In the genomic region with DNA sequence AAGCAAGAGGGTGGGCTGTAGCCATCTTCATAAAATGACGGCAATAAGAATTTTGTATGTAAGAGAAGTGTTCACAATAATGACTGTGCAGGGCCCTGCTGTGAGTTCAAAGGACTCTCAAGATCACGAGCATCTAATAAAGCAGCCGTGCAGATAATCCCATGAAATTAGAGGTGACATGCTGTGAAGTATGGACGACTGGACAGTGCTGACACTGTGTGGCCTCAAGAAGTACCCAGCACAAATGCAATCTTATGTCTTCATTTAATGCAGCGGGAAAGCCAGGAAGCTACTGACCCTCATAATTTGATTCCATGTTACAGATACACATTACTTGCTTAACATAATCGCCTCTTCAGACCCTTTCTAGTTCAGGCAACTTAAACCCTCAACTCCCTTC, we compare ENCODE assay signal across 19 mouse cellular contexts. TPM values are rescaled to one million over a fixed set of nuclear protein-coding genes. Genes with fewer than 3 reads are reported as not detected.
DNase-seq lines count a peak whose midpoint lies in the region; ATAC-seq and TF ChIP-seq lines count a peak whose summit lies in the region.
"Had no signal": no experiment of that assay in that cellular context is flagged by ENCODE, and none has a peak within 500 bp of the region (broad histone marks: within the 10 kb centered on the region; RNA-seq: fewer than 3 reads in every experiment).

No protein-coding gene starts in this region.

- no peak overlapping the region for H3K27ac ChIP-seq in forebrain, embryonic 11.5 days (ENCODE audit: low read depth, low read length)
- H3K27ac ChIP-seq in forebrain, embryonic 13.5 days = no peak overlapping the region
- peak overlapping the region; percentile 34; the same call in 1 of the 2 replicates for H3K27ac ChIP-seq in midbrain, embryonic 10.5 days (replicated peaks)
- no peak overlapping the region for H3K27ac ChIP-seq in midbrain, embryonic 14.5 days (replicated peaks; ENCODE audit: low read depth, low read length)
- 0 out of 2 replicates have a peak overlapping the region, but pooled peaks have one; percentile 20 for H3K27ac ChIP-seq in limb, embryonic 12.5 days
- no peak overlapping the region for H3K27ac ChIP-seq in neural tube, embryonic 15.5 days (replicated peaks)
- H3K27ac ChIP-seq: embryonic facial prominence, embryonic 13.5 days; heart, embryonic 10.5 days; hindbrain, embryonic 15.5 days had no signal

- no peaks in the 10 kb centered on the region for H3K36me3 ChIP-seq in forebrain, embryonic 11.5 days (ENCODE audit: control insufficient read depth, insufficient read depth, low read length)
- no peaks in the 10 kb centered on the region for H3K36me3 ChIP-seq in forebrain, embryonic 13.5 days (ENCODE audit: poor library complexity, severe bottlenecking)
- no peaks in the 10 kb centered on the region for H3K36me3 ChIP-seq in midbrain, embryonic 10.5 days
- no peaks in the 10 kb centered on the region for H3K36me3 ChIP-seq in midbrain, embryonic 14.5 days (ENCODE audit: control insufficient read depth, insufficient read depth, low read length)
- H3K36me3 ChIP-seq in limb, embryonic 12.5 days = no peaks in the 10 kb centered on the region
- H3K36me3 ChIP-seq in neural tube, embryonic 15.5 days = no peaks in the 10 kb centered on the region
- H3K36me3 ChIP-seq: embryonic facial prominence, embryonic 13.5 days; heart, embryonic 10.5 days; hindbrain, embryonic 15.5 days had no signal

- WGBS in forebrain, embryonic 11.5 days = 31% methylated on average over 6 of the region's 6 CpGs
- WGBS in forebrain, embryonic 13.5 days = 32% methylated on average over 6 of the region's 6 CpGs
- WGBS in midbrain, embryonic 10.5 days = 33% methylated on average over 6 of the region's 6 CpGs
- 20% methylated on average over 6 of the region's 6 CpGs for WGBS in midbrain, embryonic 14.5 days
- 22% methylated on average over 6 of the region's 6 CpGs for WGBS in limb, embryonic 12.5 days
- WGBS in neural tube, embryonic 15.5 days = 45% methylated on average over 6 of the region's 6 CpGs

- peaks cover 3% of the 10 kb centered on the region; the same call in 1 of the 2 replicates for H3K9me3 ChIP-seq in forebrain, embryonic 11.5 days (ENCODE audit: control insufficient read depth, low read length)
- 0 out of 2 replicates have a peak, but pooled peaks cover 4% of the 10 kb centered on the region for H3K9me3 ChIP-seq in forebrain, embryonic 13.5 days (replicated peaks)
- H3K9me3 ChIP-seq in midbrain, embryonic 10.5 days (replicated peaks) = no peaks in the 10 kb centered on the region; the same call in 1 of the 2 replicates
- H3K9me3 ChIP-seq in midbrain, embryonic 14.5 days (ENCODE audit: control insufficient read depth, low read length) = peaks cover 8% of the 10 kb centered on the region
- peaks cover 4% of the 10 kb centered on the region for H3K9me3 ChIP-seq in limb, embryonic 12.5 days
- 0 out of 2 replicates have a peak, but pooled peaks cover 2% of the 10 kb centered on the region for H3K9me3 ChIP-seq in neural tube, embryonic 15.5 days (replicated peaks)
- H3K9me3 ChIP-seq: heart, embryonic 10.5 days; hindbrain, embryonic 15.5 days had no signal

- no peaks in the 10 kb centered on the region for H3K27me3 ChIP-seq in forebrain, embryonic 11.5 days (ENCODE audit: control insufficient read depth, insufficient read depth, low read length)
- no peaks in the 10 kb centered on the region for H3K27me3 ChIP-seq in forebrain, embryonic 13.5 days
- H3K27me3 ChIP-seq in midbrain, embryonic 10.5 days (ENCODE audit: low read depth, poor library complexity, severe bottlenecking) = peaks cover 19% of the 10 kb centered on the region
- H3K27me3 ChIP-seq in midbrain, embryonic 14.5 days (ENCODE audit: control insufficient read depth, insufficient read depth, low read length) = no peaks in the 10 kb centered on the region
- H3K27me3 ChIP-seq in limb, embryonic 12.5 days = no peaks in the 10 kb centered on the region
- no peaks in the 10 kb centered on the region for H3K27me3 ChIP-seq in neural tube, embryonic 15.5 days (replicated peaks)
- H3K27me3 ChIP-seq: CH12.LX; embryonic facial prominence, embryonic 13.5 days; hindbrain, embryonic 15.5 days; Patski had no signal

- ATAC-seq in forebrain, embryonic 11.5 days (replicated peaks; ENCODE audit: low FRiP score) = 0 out of 2 replicates have a peak, but pooled peaks have one; percentile 29
- no peak for ATAC-seq in forebrain, embryonic 13.5 days
- ATAC-seq in midbrain, embryonic 14.5 days (ENCODE audit: low FRiP score, low TSS enrichment) = no peak
- ATAC-seq in limb, embryonic 12.5 days (ENCODE audit: insufficient number of reproducible peaks, insufficient read depth, low FRiP score, low TSS enrichment, low read depth) = no peak
- no peak for ATAC-seq in neural tube, embryonic 15.5 days (ENCODE audit: low FRiP score)
- ATAC-seq: intestine, embryonic 16.5 days; Patski had no signal

- TF ChIP-seq CTCF in brain, embryonic 14.5 days (IDR thresholded peaks at IDR 0.05; ENCODE audit: borderline replicate concordance, extremely low read depth, insufficient read depth, insufficient read length) = no peak

- no peak for TF ChIP-seq POLR2A in brain, embryonic 14.5 days (IDR thresholded peaks at IDR 0.05; ENCODE audit: borderline replicate concordance, extremely low read depth, insufficient read depth, insufficient read length, poor library complexity, severe bottlenecking)

- no peak overlapping the region for H3K4me2 ChIP-seq in forebrain, embryonic 11.5 days (ENCODE audit: low read depth, low read length, severe bottlenecking)
- H3K4me2 ChIP-seq in forebrain, embryonic 13.5 days = no peak overlapping the region
- H3K4me2 ChIP-seq in midbrain, embryonic 14.5 days (ENCODE audit: low read length) = no peak overlapping the region
- H3K4me2 ChIP-seq in limb, embryonic 12.5 days = no peak overlapping the region
- H3K4me2 ChIP-seq in neural tube, embryonic 15.5 days = no peak overlapping the region
- H3K4me2 ChIP-seq: embryonic facial prominence, embryonic 13.5 days; hindbrain, embryonic 15.5 days had no signal

- DNase-seq in forebrain, embryonic 11.5 days (ENCODE audit: low spot score) = no peak
- peak; percentile 35 for DNase-seq in midbrain, embryonic 10.5 days (ENCODE audit: low spot score)
- DNase-seq in midbrain, embryonic 14.5 days = no peak
- DNase-seq in brain, embryonic 14.5 days (ENCODE audit: low read depth) = peak; percentile 40
- DNase-seq in thymus, postnatal 36 days = no peak
- DNase-seq: adrenal gland, postnatal 25 days; cerebellum, adult 2 months; gastrocnemius, postnatal 36 days; heart, adult 18-20 months; heart, postnatal 14 days had no signal

- no peak overlapping the region for H3K4me3 ChIP-seq in forebrain, embryonic 11.5 days (ENCODE audit: low read depth, low read length)
- H3K4me3 ChIP-seq in forebrain, embryonic 13.5 days = no peak overlapping the region
- H3K4me3 ChIP-seq in midbrain, embryonic 10.5 days = no peak overlapping the region
- no peak overlapping the region for H3K4me3 ChIP-seq in midbrain, embryonic 14.5 days (replicated peaks; ENCODE audit: low read depth, low read length)
- H3K4me3 ChIP-seq in limb, embryonic 12.5 days (replicated peaks) = no peak overlapping the region
- no peak overlapping the region for H3K4me3 ChIP-seq in neural tube, embryonic 15.5 days (replicated peaks)
- H3K4me3 ChIP-seq: embryonic facial prominence, embryonic 13.5 days; heart, embryonic 10.5 days; hindbrain, embryonic 15.5 days had no signal

- no peak overlapping the region for H3K9ac ChIP-seq in forebrain, embryonic 11.5 days (ENCODE audit: low read length)
- H3K9ac ChIP-seq in forebrain, embryonic 13.5 days = no peak overlapping the region
- no peak overlapping the region for H3K9ac ChIP-seq in midbrain, embryonic 14.5 days (replicated peaks; ENCODE audit: low read length)
- no peak overlapping the region for H3K9ac ChIP-seq in limb, embryonic 12.5 days (replicated peaks)
- H3K9ac ChIP-seq in neural tube, embryonic 15.5 days (replicated peaks) = no peak overlapping the region
- H3K9ac ChIP-seq: embryonic facial prominence, embryonic 13.5 days; hindbrain, embryonic 15.5 days had no signal

- H3K4me1 ChIP-seq in forebrain, embryonic 11.5 days (replicated peaks; ENCODE audit: control insufficient read depth, insufficient read depth, low read length) = 0 out of 2 replicates have a peak, but pooled peaks cover 1% of the 10 kb centered on the region
- H3K4me1 ChIP-seq in forebrain, embryonic 13.5 days = peaks cover 17% of the 10 kb centered on the region
- H3K4me1 ChIP-seq in midbrain, embryonic 10.5 days = peaks cover 45% of the 10 kb centered on the region
- peaks cover 4% of the 10 kb centered on the region; the same call in 1 of the 2 replicates for H3K4me1 ChIP-seq in midbrain, embryonic 14.5 days (ENCODE audit: control insufficient read depth, insufficient read depth, low read length)
- H3K4me1 ChIP-seq in limb, embryonic 12.5 days (replicated peaks) = peaks cover 14% of the 10 kb centered on the region
- peaks cover 14% of the 10 kb centered on the region for H3K4me1 ChIP-seq in neural tube, embryonic 15.5 days

RNA-seq across cellular contexts. Expression of gene Slc7a11, which starts 57.3 kb away (rescaled TPM):
- 1.3 and 1.5 TPM in 2 replicates for polyA plus RNA-seq in forebrain, embryonic 11.5 days (2014; fragmentation: Nextera tagmentation; extraction: Ambion mirVana)
- polyA plus RNA-seq in forebrain, embryonic 13.5 days (2015; fragmentation: Nextera tagmentation; extraction: Ambion mirVana) = 1.8 TPM in 2 replicates
- 0.62 and 0.66 TPM in 2 replicates for polyA plus RNA-seq in midbrain, embryonic 10.5 days (2016; fragmentation: Nextera tagmentation; extraction: Ambion mirVana)
- polyA plus RNA-seq in midbrain, embryonic 14.5 days (2014; fragmentation: Nextera tagmentation; extraction: Ambion mirVana) = 0.55 and 2.3 TPM in 2 replicates
- polyA plus RNA-seq in brain, embryonic 14.5 days (2012; rRNA removed) = 1.9 and 3.4 TPM in 2 replicates
- 3.5 and 4.5 TPM in 2 replicates for polyA plus RNA-seq in limb, embryonic 12.5 days (2016; fragmentation: Nextera tagmentation; extraction: Ambion mirVana)
- 3.0 and 3.1 TPM in 2 replicates for polyA plus RNA-seq in neural tube, embryonic 15.5 days (2015; fragmentation: Nextera tagmentation; extraction: Ambion mirVana)

Comparison
In these comparisons a context has a peak if more than half of its experiments do, and no peak if none do; other contexts are left out.
1. DNase-seq: peak in midbrain, embryonic 10.5 days (single experiment) and brain, embryonic 14.5 days (single experiment); none in forebrain, embryonic 11.5 days (single experiment), midbrain, embryonic 14.5 days (single experiment) and thymus, postnatal 36 days (0 of 2).
2. H3K27ac ChIP-seq: peak in midbrain, embryonic 10.5 days (single experiment) and limb, embryonic 12.5 days (single experiment); none in forebrain, embryonic 11.5 days (single experiment), forebrain, embryonic 13.5 days (single experiment), midbrain, embryonic 14.5 days (single experiment) and neural tube, embryonic 15.5 days (single experiment).